Mouse (Mus musculus) cerebral cortex, adult 2 months (tissue): Measurements from ENCODE around the gene Tyro3.

Source experiments
- WGBS: fragments of 180-500 bp; shearing (Covaris S2); methylation state at CpG from one replicate; pipeline ENCODE4 v1.1.7; 2018; 5-methylcytosine and 5-hydroxymethylcytosine counted together

Tyro3 gene

GRCm38 (mm10) chr2:119857341-119857740 lies 59.8 kb downstream of the Tyro3 start:
- WGBS = 91% methylated on average over 2 of the region's 2 CpGs

- 48% methylated on average over 4 of the region's 4 CpGs for WGBS
Measured at GRCm38 (mm10) chr2:119864484-119864883, 67.0 kb downstream of the Tyro3 start.
